Mouse (Mus musculus) kidney, postnatal 14 days (tissue): Measurements from ENCODE around the gene Mid1.

Experiments used
- DNase-seq: peaks from one replicate; pipeline ENCODE4 v3.0.0; 2022; ENCODE audit warnings: mixed read lengths

The Mid1 gene

GRCm38 (mm10) chrX:169685131-169685530 lies at the start of gene Mid1:
Mid1 (plus strand) TSS chrX:169685199.
- DNase-seq: peak; percentile 34

- no peak for DNase-seq
Measured at GRCm38 (mm10) chrX:169673056-169673455, 11.9 kb upstream of the Mid1 start.

- no peak for DNase-seq
Measured at GRCm38 (mm10) chrX:169676313-169676712, 8.7 kb upstream of the Mid1 start.

GRCm38 (mm10) chrX:169685731-169686130 lies 732 bp downstream of the Mid1 start:
- DNase-seq: no peak

GRCm38 (mm10) chrX:169691217-169691616 lies 6.2 kb downstream of the Mid1 start:
- no peak for DNase-seq

GRCm38 (mm10) chrX:169691675-169692074 lies 6.7 kb downstream of the Mid1 start:
- no peak for DNase-seq

- DNase-seq: no peak
Measured at GRCm38 (mm10) chrX:169692225-169692909, 7.4 kb downstream of the Mid1 start.

- DNase-seq: no peak
Measured at GRCm38 (mm10) chrX:169704016-169704602, 19.1 kb downstream of the Mid1 start.

GRCm38 (mm10) chrX:169723511-169723910 lies 38.5 kb downstream of the Mid1 start:
- DNase-seq: no peak

- DNase-seq: no peak
Measured at GRCm38 (mm10) chrX:169735387-169735969, 50.5 kb downstream of the Mid1 start.

GRCm38 (mm10) chrX:169758001-169758400 lies 73.0 kb downstream of the Mid1 start:
- DNase-seq: no peak

- DNase-seq: no peak
Measured at GRCm38 (mm10) chrX:169779535-169779934, 94.5 kb downstream of the Mid1 start, which contains the start of gene 4933400A11Rik. 4933400A11Rik (minus strand) TSS chrX:169779635.

GRCm38 (mm10) chrX:169789702-169790101 lies 104.7 kb downstream of the Mid1 start:
- no peak for DNase-seq

- no peak for DNase-seq
Measured at GRCm38 (mm10) chrX:169792879-169793278, 107.9 kb downstream of the Mid1 start.

- DNase-seq: no peak
Measured at GRCm38 (mm10) chrX:169794421-169794820, 109.4 kb downstream of the Mid1 start.

GRCm38 (mm10) chrX:169794831-169795311 lies 109.9 kb downstream of the Mid1 start:
- peak; percentile 14 for DNase-seq

- DNase-seq: no peak
Measured at GRCm38 (mm10) chrX:169797148-169797547, 112.1 kb downstream of the Mid1 start.

- peak; percentile 60 for DNase-seq
Measured at GRCm38 (mm10) chrX:169798987-169799680, 114.1 kb downstream of the Mid1 start.

GRCm38 (mm10) chrX:169800238-169800637 lies 115.2 kb downstream of the Mid1 start:
- DNase-seq: no peak

GRCm38 (mm10) chrX:169805791-169806190 lies 120.8 kb downstream of the Mid1 start:
- no peak for DNase-seq

GRCm38 (mm10) chrX:169807744-169808143 lies 122.7 kb downstream of the Mid1 start:
- DNase-seq: no peak

GRCm38 (mm10) chrX:169811318-169811717 lies 126.3 kb downstream of the Mid1 start:
- DNase-seq: no peak

GRCm38 (mm10) chrX:169811783-169812182 lies 126.8 kb downstream of the Mid1 start:
- DNase-seq: no peak
